Mouse (Mus musculus): ENCODE data around the gene Mlx.
A peak's percentile ranks its signal among the peaks of the same experiment; 100 is the strongest.

Gene Mlx

DNA sequence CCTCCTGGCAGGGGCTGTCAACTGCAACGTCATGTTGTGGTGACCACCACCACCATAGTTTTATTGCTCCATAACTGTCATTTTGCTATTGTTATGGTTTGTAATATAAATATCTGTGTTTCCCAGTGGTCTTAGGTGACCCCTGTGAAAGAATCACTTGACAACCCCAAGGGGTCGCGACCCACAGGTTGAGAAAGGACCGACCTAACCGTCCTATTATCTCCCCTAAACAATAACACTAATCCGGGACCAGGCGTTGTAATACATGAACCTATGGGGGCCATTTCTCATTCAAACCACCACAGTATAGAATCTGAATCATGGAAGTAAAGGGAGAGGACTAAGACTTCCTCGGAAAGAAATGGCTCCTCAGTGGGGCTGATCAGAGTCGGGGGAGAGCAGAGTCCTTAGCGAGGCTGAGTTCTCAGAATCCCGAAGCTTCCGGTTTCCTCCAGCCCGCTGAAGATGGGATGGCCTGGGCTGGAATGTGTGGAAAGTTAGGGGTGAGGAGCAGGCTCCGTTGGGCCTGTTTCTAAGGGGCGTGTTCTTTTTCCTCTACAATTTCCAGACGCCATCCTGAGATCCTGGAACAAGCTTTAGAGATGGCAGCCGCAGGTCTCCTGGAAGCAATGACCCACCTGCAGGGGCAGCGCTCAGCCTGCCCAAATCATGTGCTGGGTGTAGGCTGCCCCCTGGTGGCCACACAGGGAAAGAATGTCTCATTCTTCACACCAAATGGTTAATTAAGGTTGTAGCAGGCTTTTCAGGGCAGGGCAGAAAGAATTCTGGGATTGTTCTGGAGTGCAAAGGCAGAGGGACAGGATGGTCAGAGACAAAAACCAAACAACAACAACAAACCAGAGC is 20.3 kb upstream of the Mlx start:
- peak; percentile 95 to 97 for DNase-seq

DNA sequence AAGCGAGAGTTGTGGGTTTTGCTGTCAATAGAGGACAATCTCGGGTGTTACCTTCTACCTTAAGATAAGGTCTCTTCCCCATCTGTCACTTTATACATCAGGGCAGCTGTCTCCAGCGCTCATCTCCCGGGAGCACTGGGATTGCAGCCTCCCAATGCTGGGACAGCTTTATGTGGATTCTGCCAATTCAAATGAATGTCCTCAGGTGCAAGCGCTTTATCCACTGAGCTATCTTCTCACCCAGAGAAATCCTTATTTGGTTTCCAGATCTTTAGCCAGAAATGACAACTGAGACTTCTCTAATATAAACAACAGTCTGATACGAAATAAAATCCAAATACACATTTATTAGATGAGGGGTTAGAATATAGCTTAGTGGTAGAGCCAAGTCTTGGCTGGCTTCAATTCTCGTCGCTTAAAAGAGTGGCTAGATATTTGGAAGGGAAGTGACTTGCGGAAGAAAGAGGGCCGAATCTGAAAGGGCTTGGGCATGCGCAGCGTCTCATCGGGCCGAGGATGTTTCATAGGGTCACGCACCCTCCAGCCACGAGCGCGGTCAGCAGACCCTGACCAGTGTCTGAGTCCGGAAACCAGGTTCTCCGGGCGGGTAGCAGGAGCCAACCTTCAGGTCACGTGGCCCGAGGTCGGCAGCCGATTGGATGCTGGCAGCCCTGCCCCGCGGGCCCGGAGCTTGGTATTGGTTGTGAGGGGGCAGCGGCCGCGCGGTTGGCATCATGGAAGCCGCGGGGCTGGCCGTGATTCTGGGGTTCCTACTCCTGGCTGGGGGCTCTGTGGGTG is 17.5 kb upstream of the Mlx start, which contains the start of gene Naglu:
Gene Naglu (plus strand): TSS at position 622 of the 798 bp plus-strand sequence.
- peak; percentile 98 for DNase-seq

DNA sequence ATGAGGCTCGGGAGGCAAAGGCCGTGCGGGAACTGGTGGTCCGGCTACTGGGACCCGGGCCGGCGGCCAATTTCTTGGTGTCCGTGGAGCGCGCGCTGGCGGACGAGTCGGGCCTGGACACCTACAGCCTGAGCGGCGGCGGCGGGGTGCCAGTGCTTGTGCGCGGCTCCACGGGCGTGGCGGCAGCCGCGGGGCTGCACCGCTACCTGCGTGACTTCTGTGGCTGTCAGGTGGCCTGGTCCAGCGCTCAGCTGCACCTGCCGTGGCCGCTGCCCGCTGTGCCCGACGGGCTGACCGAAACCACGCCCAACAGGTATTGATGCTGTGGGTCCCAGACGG is 16.9 kb upstream of the Mlx start:
- DNase-seq = no peak

DNA sequence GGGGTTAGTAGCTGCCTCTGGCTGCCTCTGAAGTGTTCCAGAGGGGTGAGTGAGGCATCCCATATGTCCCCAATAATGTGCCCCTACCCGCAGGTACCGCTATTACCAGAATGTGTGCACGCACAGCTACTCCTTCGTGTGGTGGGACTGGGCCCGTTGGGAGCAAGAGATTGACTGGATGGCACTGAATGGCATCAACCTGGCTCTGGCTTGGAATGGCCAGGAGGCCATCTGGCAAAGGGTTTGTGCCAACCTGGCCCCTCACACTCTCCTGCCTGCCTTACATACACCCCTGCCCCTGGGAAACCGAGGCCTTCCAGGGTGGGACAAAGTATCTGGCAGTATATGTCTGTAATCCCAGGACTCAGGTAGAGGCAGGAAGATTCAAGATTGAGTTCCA is 16.1 kb upstream of the Mlx start:
- DNase-seq = peak; percentile 56 to 68

DNA sequence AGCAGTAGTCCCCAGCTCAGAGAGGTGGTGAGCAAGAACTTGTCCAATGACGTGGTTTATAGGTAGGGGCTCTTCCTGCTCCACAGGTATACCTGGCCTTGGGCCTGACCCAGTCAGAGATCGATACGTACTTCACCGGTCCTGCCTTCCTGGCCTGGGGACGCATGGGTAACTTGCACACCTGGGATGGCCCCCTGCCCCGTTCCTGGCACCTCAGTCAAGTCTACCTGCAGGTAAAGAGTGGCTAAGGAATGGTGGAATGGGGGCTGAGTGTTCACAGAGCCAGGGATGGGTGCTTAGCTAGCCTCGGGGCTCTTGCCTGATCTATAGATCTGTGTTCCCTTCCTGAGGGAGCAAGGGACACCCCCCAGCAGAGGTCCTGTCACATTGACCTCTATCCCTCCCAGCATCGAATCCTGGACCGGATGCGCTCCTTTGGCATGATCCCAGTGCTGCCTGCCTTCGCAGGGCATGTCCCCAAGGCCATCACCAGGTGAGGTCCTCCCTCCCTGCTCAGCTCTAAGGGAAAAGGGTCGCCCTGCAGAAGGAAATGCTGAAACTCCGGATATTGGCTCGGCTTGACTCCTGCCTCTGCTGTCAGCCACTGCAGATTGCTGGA is 15.2 kb upstream of the Mlx start:
- DNase-seq = peak in 1 of 2 experiments; percentile 40

DNA sequence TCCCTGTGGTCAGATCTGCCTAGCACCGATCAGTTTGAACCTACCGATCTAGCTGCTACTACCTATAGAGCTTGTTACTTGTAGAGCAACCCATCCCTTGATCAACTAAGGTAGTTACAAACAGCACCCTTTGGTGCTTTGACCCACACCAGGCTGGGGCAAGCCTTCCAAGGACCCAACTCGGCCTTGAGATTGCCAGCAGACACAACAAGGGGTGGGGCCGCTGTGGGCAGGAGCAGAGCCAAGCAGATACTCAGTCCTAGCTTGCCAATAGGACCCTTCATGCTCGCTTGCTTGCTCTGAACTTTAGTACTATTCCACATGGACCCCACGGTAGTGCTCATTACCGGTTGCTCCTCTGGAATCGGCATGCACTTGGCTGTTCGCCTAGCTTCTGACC is 9.0 kb upstream of the Mlx start, which contains the start of gene Hsd17b1:
Gene Hsd17b1 (plus strand): TSS at position 291 of the 400 bp plus-strand sequence.
- DNase-seq = no peak

DNA sequence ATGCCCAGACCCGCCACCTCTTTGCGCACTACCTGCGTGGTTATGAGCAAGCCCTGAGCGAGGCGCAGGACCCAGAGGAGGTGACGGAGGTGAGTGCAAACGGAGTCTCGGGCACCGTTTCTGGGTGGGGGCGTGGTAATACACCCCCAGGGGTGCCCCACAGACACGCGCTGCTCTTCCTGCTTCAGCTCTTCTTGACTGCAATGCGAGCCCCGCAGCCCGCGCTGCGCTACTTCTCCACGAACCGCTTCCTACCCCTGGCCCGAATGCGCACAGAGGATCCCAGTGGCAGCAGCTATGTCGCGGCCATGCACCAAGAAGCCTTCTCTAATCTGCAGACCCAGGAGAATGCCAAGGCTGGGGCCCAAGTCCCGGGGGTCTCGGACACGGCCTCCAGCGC is 7.3 kb upstream of the Mlx start:
- DNase-seq = peak in 1 of 2 experiments; percentile 21

DNA sequence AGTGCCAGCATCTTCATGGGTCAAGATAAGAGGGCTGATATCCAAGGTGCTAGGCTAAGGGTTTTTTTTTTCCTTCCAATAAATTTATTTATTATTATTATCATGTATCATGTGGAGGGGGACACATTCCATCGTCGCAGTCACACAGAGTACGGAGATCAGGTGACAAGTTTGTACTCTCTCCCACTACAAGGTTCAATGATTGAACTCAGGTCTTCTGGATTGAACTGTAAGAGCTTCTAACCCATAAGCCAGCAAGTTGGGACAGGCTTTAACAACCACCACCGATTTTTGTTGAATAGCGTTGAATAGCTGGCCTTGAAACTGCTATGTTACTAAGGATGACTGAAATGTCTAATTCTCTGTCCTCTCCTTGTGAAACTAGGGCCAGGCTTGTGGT is 6.7 kb upstream of the Mlx start:
- DNase-seq = no peak

DNA sequence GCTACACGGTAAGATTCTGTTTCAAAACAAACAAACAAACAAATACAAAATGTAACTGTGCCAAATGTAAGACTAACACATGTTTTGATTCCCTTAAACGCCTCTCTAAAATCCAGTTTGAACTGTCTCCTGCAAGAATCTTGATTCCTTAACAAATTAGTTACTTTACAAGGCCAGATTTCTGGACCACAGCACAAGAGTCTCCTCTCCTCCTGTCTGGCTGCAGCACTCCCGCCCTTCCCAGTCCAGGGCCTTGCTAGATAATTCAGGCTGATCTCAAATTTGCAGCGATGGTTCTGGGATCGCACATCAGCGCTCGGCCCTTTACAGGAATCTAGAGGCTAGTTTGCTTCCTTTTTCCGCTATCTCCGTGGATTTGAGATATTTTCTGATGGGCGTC is 5.4 kb upstream of the Mlx start:
- no peak for DNase-seq

DNA sequence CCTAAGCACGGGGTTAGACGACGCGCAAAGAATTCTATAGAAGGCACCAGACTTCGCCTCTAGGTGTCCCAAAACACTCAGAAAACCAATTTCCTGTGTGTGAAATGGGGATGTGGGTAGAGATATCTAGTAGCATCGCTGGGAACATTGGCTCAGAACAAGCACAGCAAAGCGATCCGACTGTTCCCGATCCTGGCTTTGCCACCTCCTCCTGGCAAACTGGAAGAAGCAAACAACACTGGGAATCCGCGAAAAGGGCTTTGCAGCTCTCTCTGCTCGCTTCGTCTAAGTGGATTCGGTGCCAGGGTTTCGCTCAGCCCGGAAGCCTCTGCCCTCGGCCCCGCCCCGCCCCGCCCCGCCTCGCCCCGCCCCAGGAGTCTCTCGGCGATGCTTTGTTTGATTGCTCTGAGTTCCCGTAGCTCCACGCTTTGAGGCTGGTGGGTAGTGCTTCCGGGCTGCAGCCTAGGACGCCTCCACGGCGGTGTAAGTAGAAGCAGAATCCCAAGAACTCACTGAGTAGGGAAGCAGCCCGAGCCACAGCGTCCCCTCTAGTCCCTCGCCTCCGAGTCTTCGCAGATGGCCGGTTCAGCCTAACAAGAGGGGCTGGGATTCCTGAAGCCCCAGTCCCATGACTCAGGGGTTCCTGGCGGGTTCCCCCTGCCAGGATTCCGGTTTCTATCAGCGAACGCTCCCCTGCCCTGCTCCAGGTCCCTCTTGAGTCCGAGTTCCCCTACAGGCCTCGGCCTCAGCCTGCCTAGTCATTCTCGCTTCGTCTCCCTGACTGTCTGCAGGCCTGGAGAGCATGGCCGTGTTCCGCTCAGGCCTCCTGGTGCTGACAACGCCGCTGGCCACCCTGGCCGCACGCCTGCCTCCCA is 4.6 kb upstream of the Mlx start, which contains the start of gene Coasy:
Gene Coasy (plus strand): TSS at position 358 of the 875 bp plus-strand sequence.
- DNase-seq = peak; percentile 92 to 93

DNA sequence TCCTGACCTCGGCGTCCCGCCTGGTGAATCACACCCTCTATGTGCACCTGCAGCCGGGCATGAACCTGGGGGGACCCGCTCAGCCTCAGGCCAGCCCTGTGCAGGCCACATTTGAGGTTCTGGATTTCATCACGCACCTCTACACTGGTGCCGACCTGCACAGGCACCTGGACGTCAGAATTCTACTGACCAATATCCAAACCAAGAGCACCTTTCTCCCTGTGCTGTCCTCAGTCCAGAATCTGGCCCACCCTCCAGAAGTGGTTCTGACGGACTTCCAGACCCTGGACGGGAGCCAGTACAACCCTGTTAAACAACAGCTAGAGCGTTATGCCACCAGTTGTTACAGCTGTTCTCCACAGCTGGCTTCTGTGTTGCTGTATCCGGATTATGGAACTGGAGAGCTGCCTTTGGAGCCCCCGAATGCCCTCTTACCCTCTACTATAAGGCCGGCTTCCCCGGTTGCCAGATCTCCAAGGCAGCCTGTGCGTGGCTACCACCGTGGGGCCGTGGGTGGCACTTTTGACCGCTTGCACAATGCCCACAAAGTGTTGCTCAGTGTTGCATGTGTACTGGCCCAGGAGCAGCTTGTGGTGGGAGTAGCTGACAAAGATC is 3.9 kb upstream of the Mlx start:
- DNase-seq = peak; percentile 39 to 64

DNA sequence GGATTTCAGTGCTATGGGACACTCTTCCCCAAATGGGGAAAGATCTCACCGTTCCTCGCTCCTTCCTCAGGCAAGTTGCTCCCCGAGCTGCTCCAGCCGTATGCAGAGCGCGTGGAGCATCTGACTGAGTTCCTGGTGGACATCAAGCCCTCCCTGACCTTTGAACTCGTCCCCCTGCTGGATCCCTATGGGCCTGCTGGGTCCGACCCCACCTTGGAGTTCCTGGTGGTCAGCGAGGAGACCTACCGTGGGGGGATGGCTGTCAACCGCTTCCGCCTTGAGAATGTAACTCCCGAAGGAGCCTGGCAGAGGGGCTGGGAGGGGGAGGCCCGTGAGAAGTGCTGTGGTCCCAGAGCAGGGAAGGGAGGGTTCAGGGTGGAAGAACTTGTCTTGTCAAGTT is 2.8 kb upstream of the Mlx start:
- peak in 1 of 2 experiments; percentile 17 for DNase-seq

DNA sequence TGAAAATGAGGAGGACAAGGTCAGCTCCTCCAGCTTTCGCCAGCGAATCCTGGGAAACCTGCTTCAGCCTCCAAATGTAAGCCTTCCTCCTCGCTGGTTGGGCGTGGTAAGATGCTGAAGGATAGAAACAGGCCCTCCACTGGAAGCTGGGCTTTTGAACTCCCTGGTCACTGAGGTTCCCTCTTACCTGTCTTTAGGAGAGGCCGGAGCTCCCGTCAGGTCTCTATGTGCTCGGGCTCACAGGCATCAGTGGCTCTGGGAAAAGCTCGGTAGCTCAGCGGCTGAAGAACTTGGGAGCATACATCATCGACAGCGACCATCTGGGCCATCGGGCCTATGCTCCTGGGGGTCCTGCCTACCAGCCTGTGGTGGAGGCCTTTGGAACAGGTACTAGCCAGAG is 2.3 kb upstream of the Mlx start:
- DNase-seq = no peak

DNA sequence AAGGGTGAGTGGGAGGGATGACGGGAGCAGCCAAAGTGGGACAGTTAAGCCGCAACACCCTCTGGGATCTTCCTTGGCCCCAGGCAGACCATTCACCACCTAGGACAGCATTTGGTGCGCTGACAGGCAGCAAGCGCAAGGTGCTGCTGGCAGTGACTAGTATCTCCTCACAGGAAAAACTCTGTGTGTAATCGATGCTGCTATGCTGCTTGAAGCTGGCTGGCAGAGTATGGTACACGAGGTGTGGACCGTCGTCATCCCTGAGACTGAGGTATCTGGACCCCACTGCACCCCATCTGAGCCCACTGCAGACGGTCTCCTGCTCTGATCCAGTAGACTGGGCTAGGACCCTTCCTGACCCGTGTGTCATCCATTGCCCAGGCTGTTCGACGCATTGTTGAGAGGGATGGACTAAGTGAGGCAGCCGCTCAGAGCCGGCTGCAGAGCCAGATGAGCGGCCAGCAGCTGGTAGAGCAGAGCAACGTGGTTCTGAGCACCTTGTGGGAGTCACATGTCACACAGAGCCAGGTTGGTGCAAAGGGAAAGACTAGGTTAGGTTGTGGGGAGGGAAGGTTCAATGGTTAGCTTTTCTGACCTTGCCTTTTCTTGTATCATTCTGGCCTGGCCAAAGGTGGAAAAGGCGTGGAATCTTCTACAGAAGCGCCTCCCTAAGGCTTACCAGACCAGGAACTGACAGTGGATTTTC is 1.3 kb upstream of the Mlx start:
- no peak for DNase-seq

DNA sequence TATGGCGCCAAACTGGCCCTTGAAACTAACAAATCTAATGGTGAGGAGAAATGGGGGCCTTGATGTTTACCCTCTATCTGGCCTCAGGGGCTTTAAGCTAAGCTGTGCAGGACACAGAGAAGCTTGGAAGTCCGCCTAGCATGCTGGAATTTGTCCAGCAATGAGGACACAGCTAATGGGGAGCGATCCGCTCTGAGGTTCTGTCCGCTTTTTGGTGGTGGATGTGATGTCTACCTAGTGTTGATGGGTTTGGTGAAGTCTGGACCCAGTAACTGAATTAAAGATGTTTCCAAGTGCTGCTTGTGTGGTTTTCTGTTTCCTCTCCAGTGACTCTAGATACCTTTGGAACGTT is 778 bp upstream of the Mlx start:
- DNase-seq = peak; percentile 62 to 79

DNA sequence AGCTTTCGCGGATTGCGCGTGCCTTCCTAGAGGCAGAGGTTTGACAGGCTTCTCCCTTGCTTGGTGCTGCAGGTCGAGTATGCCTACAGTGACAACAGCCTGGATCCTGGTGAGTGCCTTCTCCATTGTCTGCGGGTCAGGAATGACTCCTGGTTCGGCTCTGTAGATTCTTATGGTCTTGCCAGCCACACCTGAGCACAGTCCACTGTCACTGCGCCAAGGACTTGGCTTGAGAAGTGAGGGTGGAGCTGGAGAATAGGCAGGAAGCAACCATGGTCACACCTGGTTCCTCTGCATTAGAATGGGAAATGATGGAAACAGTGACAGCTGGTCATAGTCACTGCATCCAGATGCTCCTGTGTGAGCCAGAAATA is 592 bp downstream of the Mlx start:
- DNase-seq = peak in 1 of 2 experiments; percentile 68

DNA sequence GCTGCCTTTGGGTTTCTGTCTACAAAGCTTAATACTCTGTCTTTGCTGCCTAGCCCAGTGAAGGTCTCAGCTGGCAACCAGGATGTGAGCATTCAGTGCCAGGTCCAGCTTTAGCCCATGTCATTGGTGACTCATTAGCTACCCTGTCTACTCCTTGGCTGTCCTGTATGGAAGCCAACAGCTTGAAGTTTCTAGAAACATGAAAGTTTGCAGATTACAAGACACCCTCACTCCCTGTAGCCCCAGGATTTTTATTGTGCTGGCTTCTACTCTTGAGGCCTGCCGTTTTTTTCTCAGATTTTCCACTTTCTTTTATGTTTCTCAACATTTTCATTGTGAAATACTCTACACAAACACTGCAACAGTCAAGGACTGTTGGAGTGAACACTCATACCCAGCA is 2.9 kb downstream of the Mlx start:
- DNase-seq = no peak

DNA sequence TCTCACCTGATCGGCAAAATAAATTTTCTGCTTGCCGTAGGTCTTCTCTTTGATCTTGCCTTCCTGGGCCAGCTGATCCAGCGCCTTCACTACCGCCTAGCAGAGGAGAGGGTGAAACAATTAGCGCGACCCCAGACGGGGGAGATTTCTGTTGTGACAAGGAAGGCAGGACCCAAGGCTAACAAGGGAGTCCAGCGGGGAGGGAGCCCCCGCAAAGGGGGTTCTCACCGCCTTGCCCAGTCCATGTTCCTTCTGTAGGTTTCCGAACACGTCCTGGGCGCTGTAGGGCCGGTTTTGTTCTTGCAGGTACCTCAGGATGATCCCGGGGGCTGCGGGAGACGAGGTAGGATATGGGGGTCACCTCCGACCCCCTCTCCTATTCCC is 7.8 kb downstream of the Mlx start:
- no peak for DNase-seq

DNA sequence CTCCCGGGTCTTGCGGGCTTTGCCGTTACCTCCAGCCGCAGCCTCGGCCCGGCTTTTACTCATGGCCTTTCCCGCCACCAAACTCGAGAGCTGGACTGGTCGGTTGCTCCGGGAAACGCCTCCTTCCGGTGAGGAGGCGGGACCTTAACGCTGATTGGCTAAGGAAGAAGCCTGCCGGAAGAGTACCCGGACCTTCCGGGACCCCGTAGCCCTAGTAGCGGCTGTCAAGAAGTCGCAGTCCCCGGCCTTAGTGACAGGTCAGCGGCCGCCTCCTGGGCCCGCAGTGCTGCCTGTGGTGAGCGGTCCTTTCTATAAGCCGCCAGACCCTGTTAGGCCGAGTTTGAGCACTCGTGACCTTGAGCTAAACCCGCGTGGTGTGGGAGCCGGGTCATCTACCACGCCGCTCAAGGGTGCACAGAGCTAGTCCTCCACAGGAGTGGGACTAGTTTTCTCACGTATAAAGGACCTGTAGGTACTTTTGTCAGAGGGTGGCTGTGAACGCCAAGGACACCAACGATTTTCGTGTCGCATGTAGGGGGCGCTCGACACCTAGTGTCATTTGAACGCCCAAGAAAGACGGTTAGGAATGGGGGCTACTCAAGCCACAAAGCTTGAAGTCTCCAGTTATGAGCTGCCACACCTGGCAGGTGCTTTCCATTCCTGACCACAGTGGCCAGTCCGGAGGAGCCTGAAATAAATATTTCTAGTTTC is 8.4 kb downstream of the Mlx start, which contains the start of gene Psmc3ip:
Gene Psmc3ip (minus strand): TSS at position 123 of the 711 bp plus-strand sequence.
- peak; percentile 96 for DNase-seq

DNA sequence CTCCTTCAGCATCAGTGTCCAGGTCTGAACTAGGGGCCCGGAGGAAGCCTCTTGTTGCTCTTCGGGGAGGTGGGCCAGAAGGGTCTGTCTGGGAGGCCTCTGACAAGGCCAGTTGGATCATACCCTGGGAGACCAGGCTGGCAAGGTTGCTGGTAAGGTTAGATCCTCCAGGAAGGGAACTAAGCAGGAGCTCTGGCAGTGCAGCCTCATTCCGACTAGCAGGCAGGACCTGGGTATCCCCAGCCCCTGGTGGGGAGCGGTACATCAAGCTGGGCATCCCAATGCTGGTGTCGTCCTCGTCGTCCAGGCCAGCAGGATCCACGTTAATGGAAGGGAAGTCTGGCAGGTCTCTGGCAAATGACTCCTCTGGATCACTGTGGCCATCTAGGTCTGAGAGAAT is 11.2 kb downstream of the Mlx start:
- DNase-seq = no peak

DNA sequence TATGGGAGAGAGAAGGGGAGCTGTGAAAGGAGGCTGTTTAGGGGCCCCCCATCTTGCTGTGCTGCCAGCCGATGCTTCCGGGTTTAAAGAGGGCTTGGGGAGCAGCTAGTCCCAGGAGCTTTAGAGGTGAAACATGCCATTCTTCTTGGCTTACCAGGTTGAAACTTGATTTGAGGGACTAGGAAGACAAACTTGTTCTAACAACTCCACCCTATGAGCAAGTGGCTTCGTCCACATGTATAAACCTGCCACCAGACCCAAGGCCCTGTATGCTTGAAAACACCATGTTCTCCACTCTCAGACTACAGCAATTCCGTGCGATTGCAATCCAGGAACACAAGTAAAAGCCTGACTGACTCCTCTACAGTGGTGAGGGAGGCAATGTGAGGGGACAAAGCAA is 15.9 kb downstream of the Mlx start:
- no peak for DNase-seq

Data from cerebellum, postnatal 14 days (tissue).